Mouse (Mus musculus) left cerebral cortex, adult 8-10 months (tissue): ENCODE data around the gene Myo6. TPM values are rescaled to one million over a fixed set of nuclear protein-coding genes. Genes with fewer than 3 reads are reported as not detected.

ENCODE experiments used
- DNase-seq, 2 experiments: peaks; one replicate each; pipeline ENCODE4 v3.0.0; 2022; ENCODE audit warnings: low spot score in 2 of 2
- total RNA-seq, 4 experiments: library from RNA; stranded (reverse); gene quantifications; 2 replicates each; pipeline ENCODE4 v1.2.4; 2022

Myo6 gene
- total RNA-seq, 4 experiments from 2014 or later = 72.1 to 82.8 (median 74.8) TPM

DNA sequence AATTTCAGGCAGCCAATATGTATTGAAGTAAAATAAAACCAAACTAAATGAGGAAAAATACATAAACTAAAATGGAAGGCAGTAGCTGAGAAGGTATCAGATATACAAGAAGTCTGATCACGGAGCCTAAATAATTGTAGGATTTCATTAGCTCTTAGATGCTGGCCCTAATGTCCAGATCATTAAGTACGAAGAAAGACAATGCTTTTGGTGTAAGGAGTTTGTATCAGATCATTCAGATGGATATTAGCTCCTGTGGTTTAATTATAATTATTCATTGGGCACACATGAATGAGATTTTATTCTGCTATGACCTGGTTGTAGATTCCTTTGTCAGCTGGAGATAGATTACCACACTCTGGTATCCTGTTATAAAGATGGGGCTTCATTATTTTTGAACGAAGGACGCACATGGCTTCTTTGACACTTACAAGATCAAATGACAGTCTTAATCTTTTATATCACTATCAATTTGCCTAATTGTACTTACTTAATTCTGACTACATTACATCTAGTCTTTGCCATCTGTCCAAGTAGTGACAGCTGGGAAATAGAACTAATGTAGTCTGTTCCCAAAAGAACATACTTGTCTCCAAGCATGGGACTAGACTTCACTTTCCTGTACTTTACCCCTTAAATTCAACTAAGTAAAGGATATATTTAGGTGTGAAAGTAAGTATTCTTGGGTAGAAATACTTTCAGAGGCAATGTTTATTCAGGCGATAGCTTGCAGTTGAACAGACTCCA is 61.9 kb downstream of the Myo6 start:
- DNase-seq = no peak

DNA sequence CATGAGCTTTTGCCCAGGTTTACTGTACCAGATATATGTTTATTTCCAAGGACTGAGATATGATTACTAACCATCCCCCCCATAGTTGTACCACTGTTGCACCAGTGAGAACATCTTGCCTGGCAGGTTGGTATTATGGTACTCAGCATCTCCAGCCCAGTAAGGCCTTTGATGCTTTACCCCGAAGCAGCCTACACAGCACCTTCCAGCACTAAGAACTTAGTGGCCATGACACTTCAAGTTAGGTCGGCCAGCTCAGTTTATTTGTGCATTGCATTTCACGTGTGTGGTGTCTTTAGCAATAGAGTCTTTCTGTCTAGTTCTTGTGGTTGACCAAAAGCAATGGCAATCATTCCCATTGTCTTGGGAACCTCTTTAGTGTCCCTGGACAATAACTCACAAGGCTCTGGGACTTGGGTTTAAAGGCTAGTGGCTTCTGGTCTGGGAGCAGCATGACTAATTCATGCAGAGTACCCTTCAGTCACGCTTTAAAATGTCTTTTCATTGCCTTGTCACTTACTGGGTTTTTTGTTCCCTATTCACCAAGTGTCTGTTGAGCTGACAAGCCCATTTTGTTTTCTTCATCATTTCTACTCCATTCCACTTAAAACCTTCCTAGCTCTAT is 69.1 kb downstream of the Myo6 start:
- no peak for DNase-seq

DNA sequence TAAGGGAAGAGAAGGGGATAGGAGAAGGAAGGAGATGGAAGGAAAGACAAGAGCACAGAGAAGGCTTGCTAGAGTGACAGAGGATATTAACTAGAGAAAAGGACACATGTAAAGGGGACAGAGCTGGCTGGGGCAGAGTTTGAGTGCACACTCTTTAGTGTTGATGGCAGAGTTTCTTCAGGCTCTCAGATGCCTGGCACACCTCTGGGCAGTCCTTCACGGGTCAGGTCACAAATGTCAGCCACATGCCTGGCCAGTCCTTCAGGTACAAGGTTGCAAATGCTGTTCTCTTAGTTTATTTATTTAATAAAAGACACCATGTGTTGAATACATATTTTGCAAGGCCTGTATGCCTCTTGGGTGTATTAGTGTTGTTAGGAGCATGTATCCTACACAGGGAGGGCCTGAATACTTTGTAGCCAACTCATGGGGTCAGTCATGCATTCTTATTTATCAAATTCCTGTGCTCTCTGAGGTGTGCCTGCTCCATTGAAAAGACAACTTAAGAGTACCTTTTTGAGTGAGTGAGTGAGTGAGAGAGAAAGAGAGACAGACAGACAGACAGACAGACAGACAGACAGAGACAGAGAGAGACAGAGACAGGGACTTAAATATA is 72.5 kb downstream of the Myo6 start:
- DNase-seq = no peak

DNA sequence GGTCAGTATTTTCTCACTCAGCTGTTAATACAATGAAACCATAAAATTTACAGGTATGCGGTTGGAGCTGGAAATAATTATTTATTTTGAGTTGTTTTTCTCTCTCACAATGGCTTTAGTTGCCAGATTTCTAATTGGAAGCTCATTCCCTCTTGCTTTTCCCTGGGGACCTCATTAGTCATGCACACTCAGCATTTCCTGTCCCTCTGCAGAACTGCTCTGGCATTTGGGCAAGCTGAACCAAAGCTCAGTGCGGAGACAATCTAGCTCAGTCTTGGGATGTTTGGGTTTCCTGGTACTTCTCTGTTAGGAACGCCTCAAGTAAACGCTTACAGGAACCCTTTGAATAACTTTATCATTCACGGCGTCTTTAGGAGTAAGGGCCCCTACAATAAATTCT is 76.9 kb downstream of the Myo6 start:
- no peak for DNase-seq

DNA sequence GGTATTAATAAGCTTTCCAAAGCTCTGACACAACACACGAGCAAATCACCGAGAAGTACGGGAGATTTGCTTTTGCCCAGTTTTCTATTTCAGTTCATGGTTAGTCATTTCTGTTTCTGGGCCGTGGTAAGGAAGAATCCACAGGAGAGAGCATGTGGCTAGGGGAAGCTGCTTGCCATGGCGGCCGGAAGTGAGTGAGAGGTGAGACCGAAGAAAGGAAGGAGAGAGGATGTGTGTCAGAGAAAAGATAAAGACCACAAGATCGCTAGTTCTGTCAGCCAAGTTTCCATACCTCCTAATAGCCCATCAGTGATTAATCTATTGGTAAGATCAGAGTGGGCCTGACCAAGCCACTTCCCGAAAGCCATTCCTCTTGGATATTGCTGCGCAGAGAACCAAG is 87.3 kb downstream of the Myo6 start:
- no peak for DNase-seq

DNA sequence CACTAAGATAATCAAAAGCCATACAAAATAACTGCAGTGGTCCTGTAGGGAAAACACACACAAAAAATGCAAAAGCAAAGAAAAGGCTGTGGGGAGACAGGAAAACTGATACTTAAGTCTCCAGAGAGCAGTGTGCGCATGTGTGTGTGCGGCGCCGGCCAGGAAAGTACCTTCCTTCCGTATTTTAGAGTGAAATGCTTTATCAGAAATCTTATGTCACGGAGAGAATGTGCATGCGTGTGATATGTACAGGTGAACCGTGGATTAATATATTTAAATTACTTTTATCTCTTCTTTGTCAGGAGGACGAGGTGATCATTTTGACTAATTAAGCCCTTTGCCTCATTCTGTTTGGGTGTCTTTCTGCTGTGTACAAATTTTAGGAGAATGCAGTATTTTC is 88.4 kb downstream of the Myo6 start:
- no peak for DNase-seq

DNA sequence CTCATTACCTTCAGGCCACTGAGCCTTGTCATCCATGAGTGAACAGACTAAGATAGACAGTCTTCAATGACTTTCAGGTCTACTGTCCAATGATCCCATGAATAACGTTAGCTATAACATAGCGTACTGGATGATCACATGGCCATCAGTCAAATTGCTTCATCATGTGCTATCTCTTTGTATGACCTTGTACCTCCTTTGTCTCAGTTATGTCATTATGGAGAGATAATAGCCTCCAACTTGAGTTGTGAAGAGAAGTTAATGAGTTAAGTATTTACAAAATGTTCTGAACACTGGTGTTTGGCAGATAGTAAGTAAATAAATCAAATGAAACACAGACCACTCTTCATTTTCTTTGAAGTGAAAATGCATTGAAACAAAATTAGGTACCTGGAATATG is 91.7 kb downstream of the Myo6 start:
- DNase-seq = no peak

DNA sequence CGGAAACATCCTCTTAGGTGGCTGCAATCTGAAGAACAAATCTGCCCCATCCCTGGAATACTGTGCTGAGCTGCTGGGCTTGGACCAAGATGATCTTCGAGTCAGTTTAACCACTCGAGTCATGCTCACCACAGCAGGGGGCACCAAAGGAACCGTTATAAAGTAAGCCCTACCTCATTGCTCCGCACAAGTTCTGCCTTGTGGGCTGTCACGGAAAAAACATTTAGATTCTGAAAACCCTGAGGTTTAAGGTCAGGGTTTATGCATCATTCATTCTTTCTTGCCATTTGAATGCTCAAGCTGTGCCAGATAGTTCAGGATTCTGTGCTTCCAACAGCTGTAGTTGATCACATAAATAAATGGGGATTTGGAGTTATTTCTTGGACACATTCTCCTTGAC is 93.6 kb downstream of the Myo6 start:
- no peak for DNase-seq

DNA sequence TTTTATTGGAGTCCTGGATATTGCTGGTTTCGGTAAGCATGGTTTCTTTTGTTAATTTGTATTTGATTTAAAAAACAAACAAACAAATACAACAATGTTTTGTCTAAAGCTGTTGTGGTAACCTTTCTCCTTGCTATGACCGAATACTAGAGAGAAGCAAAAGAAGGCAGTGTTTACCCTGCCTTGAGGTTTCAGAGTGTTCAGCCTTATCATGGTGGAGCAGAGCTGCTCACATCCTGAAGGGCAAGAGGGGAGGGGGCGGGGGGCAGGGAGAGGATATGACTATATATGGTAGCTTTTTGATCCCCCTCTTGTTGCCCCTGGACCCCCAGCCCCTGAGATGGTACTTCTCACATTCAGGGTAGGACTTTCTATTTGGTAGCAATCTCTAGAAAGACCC is 96.1 kb downstream of the Myo6 start:
- no peak for DNase-seq

DNA sequence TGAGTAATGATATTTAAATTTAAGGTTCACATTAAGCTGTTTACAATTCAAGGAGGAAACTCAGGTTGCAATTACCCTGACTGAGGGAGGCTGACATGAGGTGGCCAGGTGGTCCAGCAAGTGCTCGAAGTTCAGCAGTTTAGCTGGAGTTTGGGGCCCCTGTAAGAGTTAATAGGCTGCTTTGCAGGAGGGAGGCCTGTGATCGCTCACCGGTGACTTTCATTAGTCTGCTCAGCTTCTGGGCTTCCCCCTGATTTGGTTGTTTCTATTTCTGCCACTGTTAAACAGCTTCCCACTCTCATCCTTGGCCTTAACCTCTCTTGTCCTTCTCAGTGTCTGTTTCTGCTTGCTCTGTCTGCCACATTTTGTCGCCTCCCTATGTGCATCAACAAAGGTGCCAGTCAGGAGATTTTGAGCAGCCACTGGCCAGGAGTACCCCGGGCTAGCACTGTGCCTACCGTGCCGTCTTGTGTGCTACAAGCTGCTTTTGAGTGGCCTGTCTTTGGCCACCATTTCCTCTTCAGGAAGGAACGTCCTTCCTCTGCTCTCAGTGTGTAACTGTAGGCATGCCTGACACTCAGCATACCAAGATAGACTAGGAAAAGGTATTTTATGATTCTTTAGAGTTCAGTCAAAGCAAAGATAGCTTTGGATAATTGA is 97.7 kb downstream of the Myo6 start:
- DNase-seq = no peak

DNA sequence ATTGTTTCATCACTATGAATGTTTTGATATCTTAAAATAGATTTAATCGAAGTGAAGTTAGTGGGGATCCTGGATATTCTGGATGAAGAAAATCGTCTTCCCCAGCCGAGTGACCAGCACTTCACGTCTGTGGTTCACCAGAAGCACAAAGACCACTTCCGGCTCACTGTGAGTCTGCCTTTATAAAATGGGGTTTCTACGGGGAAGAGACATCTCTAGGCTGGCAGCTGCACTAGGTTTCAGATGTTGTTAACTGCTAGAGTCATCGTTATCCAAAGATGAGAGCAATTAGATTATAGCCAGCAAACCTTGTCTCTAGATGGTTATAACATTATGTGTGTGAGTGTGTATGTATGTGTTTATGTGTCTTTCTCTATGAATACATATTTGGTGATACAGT is 101.3 kb downstream of the Myo6 start:
- DNase-seq = no peak

DNA sequence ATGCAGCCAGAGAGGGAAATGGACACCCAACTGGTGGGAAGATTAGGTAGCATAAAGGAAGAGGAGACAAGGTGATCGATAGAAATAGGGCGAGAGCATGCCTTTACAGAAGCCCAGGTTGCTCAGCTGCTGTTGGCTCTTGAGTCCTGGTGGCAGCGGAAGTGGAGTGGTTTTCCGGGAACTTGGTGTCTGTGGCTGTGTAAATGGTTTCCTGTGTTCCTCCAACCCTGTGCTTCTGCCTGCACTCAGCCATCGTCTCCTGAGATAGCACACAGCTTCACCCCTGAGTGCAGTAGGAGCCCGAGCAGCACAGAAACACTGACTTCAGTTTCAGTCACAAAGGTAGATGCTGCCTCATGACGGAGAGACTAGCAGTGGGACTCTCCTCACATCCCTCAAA is 101.7 kb downstream of the Myo6 start:
- no peak for DNase-seq

DNA sequence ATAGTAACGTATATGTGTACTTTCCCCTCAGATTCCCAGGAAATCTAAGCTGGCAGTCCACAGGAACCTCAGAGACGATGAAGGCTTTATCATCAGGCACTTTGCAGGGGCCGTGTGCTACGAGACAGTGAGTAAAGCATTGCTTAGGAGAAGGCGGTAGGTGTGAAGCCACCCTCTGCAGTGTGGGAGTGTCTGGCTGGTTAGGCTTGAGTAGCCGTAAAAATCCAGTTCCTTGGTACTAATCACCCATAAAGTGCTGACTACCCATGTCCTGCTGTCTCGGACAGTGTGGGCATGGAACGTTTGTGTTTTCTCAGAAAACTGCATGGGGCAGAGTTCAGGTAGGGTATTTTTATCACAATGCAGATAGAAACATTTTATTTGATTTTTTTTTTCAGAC is 104.8 kb downstream of the Myo6 start:
- DNase-seq = no peak

DNA sequence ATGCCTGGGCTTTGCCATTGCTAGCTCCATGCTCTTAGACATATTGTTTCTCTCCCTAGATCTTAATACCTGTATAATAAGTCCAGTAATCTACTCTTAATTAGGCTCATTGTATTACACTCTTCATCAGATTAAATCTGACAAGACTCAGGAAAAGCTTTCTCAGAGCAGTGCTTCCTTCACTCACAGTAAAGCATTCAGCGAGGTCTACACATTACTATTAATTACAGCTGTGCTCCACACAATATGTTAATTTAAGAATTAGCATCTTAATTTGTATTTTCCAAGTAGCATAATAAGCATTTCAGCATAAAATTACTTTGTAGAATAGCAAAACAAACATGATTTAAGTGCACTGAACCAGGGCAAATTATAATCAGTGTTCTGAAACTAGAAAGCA is 108.1 kb downstream of the Myo6 start:
- DNase-seq = no peak

DNA sequence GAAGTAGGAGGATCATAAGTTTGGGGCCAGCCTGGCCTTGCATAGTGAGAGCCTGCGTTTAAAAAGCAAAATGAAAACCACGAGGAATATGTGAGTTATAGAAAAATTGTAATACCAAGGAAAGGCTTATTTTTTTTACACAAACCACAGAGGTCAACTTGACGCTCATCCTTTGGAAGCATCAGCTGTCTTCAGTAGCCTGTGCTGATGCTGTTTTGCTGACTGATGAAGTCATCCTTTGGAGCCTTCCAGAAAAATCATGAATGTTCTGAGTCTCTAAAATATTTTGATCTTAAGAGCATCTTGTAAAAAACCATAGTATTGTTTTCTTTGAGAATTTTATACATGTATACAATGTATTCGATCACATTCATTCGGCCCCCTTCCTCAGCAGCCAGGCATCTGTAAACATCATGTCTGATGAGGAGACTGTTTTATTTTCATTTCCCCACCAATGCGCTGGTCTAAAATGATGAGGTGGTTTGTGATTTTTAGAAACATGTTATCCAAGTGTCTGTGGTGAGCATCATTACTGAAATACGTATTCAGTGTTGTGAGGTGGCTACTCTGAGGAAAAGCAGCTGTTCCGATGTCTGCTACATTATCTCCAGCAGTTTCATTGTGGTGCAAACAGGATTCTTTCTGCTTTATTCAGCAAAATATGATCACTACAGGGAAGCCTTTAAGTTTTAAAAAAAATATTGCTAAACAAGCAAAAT is 110.4 kb downstream of the Myo6 start:
- DNase-seq = no peak

DNA sequence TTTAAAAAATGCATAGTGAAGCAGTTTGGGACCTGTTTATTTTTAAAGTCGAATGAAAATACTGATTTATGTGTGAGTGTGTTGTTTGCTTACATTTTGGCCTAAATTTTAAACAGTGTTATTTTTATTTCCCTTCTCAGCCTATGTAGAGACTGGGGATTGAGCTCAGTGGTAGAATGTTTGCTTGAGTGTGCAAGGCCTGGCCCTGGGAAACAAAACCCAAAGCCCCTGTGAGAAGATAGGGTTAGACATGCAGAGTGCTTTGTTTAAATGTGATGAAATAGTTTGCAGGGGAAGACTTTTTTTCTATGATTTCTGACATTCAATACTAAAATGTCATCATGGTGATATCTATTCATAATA is 110.9 kb downstream of the Myo6 start:
- no peak for DNase-seq

DNA sequence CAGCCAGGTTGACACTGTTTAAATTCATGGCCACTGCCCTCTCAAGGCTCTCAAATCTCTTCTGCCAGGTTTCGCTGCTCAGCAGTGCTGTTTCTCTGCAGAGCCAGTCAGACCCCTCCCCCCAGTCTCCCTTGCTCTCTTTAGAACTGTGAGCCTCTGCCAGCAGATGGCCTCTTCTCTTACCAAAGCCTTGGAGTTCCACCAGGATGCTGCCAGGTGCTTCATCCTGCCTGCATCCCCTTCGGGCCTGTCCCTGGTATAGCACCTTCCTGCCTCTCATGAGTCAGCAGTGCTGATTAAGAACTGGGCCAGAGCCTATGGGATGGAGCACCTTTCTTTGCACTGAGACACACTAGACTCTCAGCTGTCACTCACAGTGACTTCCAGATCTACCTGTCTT is 112.3 kb downstream of the Myo6 start:
- DNase-seq = no peak

DNA sequence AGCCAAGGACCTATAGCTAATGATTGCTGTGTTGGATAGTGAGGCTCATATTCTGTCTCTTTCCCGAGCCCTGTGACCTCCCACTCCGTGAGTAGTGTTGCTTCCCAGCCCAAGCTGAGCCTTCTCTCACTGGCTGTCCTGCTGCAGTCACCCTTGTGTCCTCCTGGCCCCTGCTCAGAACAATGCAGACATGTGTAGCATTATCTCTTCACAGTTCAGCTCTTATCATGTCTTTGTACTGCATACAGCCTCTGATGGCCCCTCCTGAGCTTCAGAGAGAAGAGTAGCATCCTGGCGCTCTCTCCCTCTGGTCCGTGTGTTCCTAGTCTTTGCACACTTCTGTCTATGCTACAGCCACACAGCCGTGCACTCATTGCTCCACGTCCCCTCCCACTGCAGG is 112.9 kb downstream of the Myo6 start:
- no peak for DNase-seq

DNA sequence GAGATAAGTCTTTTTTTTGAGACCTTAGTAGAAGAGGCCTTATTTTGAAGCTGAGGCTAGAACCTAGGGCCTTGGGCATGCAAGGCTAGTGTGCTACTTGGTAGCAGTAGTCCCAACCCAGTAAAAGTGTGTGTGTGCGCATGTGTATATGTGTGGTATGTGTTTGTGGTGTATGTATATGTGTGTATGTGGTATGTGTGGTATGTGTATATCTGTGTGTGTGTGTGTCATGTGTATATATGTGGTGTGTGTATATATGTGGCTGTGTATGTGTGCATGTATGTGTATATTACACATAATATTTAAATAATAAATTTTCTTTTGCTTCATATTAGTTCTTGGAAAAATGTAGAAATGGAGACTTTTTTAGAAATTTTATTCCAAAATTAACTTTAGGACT is 115.9 kb downstream of the Myo6 start:
- DNase-seq = no peak

DNA sequence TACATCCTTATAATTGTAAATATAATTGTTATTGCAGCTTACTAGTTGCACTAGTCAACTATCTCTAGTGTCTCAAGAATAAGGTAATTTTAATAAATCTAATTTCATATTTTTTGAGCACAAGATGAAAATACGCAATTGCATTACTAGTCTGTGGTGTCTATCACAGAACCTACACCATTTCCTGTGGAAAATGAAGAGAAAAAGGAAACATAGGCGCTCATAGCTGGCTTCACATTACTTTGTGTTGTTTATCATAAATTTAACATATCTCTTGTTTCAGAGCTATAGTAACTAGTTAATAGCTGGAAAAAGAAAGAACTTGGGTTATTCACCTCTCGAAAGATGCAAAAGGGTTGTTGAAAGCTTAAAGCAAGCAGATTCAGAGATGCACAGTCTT is 117.6 kb downstream of the Myo6 start:
- DNase-seq = no peak

DNA sequence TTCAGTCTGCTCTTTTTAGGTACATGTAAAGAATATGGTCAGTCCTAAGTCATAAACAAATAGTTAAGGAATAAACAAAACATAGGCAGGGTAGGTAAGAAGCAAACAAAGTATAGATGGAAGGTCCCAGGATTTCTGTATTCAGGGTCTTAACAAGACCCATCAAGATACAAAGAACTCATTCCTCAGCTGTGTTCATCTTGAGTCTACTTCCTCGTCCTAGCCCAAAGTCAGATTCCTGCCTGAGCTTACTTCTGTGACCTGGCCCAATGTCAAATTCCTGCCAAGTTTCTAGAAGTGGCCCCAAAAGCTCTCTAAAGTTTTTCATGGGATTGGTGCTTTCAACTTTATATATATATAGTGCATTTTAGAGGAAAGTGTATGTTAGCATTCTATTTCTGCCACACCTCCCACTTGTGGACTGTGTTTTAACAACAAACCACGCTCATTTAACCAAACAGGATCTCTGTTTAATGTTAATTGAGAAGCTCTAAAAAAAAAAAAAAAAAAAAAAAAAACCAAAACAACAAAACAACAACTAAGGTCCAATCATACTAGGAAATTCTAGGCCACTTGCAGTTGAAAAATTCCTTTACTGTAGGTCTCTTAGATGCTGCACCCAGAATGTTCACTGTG is 119.8 kb downstream of the Myo6 start:
- no peak for DNase-seq
